Mouse (Mus musculus): ENCODE measurements at regions not wholly inside any gene's neighbourhood (a gene's known extent, or its start where the extent isn't known, plus 50 kb on each side); places are given as distances from the start of the nearest gene placed in this dataset.

GRCm38 (mm10) chr16:51915034-51915928, 115.7 kb upstream of the Cblb start:
- DNase-seq = no peak

GRCm38 (mm10) chr16:51915929-51916308, 115.1 kb upstream of the Cblb start:
- no peak for DNase-seq

GRCm38 (mm10) chr16:51916337-51916736, 114.7 kb upstream of the Cblb start:
- DNase-seq = no peak

- no peak for DNase-seq
These were observed 114.2 kb upstream of the Cblb start for GRCm38 (mm10) chr16:51916820-51917219.

GRCm38 (mm10) chr16:51917540-51917939, 113.5 kb upstream of the Cblb start:
- no peak for DNase-seq

GRCm38 (mm10) chr16:51921025-51921424, 110.0 kb upstream of the Cblb start:
- no peak for DNase-seq

GRCm38 (mm10) chr16:51922589-51922988, 108.4 kb upstream of the Cblb start:
- DNase-seq = no peak

- DNase-seq = no peak
These were observed 105.4 kb upstream of the Cblb start for GRCm38 (mm10) chr16:51925639-51926038.

- no peak for DNase-seq
These were observed 97.9 kb upstream of the Cblb start for GRCm38 (mm10) chr16:51933122-51933521.

- no peak for DNase-seq
These were observed 97.1 kb upstream of the Cblb start for GRCm38 (mm10) chr16:51933965-51934364.

GRCm38 (mm10) chr16:51937298-51937697, 93.7 kb upstream of the Cblb start:
- DNase-seq = no peak

GRCm38 (mm10) chr16:51939061-51939460, 92.0 kb upstream of the Cblb start:
- no peak for DNase-seq

GRCm38 (mm10) chr16:51940574-51940973, 90.5 kb upstream of the Cblb start:
- no peak for DNase-seq

- DNase-seq = no peak
These were observed 88.4 kb upstream of the Cblb start for GRCm38 (mm10) chr16:51942431-51943130.

- no peak for DNase-seq
These were observed 63.8 kb upstream of the Cblb start for GRCm38 (mm10) chr16:51967051-51967845.

Data from kidney, postnatal 10 days (tissue).